Mouse (Mus musculus) myocyte (in vitro differentiated cells): ENCODE results near the gene Pate2. TPM values are rescaled to one million over a fixed set of nuclear protein-coding genes. Genes with fewer than 3 reads are reported as not detected.

Source experiments
- H3K27me3 ChIP-seq: one replicate; pipeline ENCODE4 v1.6.1; 2011; ENCODE audit not compliant: control insufficient read depth, insufficient read depth, insufficient read length
- H3K36me3 ChIP-seq: one replicate; pipeline ENCODE4 v1.6.1; 2011; ENCODE audit not compliant: control insufficient read depth, insufficient read depth
- H3K4me2 ChIP-seq: one replicate; pipeline ENCODE4 v1.6.1; 2011; ENCODE audit warnings: low read depth, control low read depth
- H3K4me3 ChIP-seq: one replicate; pipeline ENCODE4 v1.5.1; 2011; ENCODE audit warnings: mild to moderate bottlenecking, control low read depth, moderate library complexity
- H3K79me2 ChIP-seq: one replicate; pipeline ENCODE4 v1.6.1; 2011; ENCODE audit not compliant: control insufficient read depth, insufficient read depth
- H3ac ChIP-seq: one replicate; pipeline ENCODE4 v1.6.1; 2011; ENCODE audit not compliant: control insufficient read depth, insufficient read length
- CEBPB ChIP-seq: IDR thresholded peaks from 2 replicates; pipeline ENCODE4 v1.6.1; 2011; ENCODE audit warnings: mild to moderate bottlenecking, moderate library complexity; ENCODE audit not compliant: poor library complexity, insufficient read depth, severe bottlenecking
- E2F4 ChIP-seq: IDR thresholded peaks from one replicate; pipeline ENCODE4 v1.6.1; 2011; ENCODE audit warnings: mild to moderate bottlenecking, control low read depth, moderate library complexity; ENCODE audit not compliant: insufficient read depth
- MAX ChIP-seq: IDR thresholded peaks from one replicate; pipeline ENCODE4 v1.6.1; 2011; ENCODE audit warnings: low read depth, mild to moderate bottlenecking, control low read depth
- MYOD1 ChIP-seq, 3 experiments: IDR thresholded peaks; one replicate each; pipeline ENCODE4 v1.6.1; 2011; ENCODE audit warnings: control low read depth in 2 of 3, low read depth in 2 of 3, mild to moderate bottlenecking in 2 of 3, moderate library complexity in 1 of 3; ENCODE audit not compliant: insufficient read length in 2 of 3, control insufficient read depth in 1 of 3
- MYOG ChIP-seq, 3 experiments: IDR thresholded peaks; one replicate each; pipeline ENCODE4 v1.6.1; 2011; ENCODE audit warnings: control low read depth in 2 of 3, low read depth in 2 of 3, mild to moderate bottlenecking in 2 of 3; ENCODE audit not compliant: insufficient read length in 2 of 3, control insufficient read depth in 1 of 3, insufficient read depth in 1 of 3
- POLR2A ChIP-seq: IDR thresholded peaks from one replicate; pipeline ENCODE4 v1.6.1; 2011; ENCODE audit warnings: low read depth, mild to moderate bottlenecking, control low read depth, moderate library complexity; ENCODE audit not compliant: insufficient read length
- POLR2AphosphoS2 ChIP-seq: IDR thresholded peaks from one replicate; pipeline ENCODE4 v1.6.1; 2011; ENCODE audit warnings: low read depth, control low read depth; ENCODE audit not compliant: insufficient read length
- REST ChIP-seq: IDR thresholded peaks from one replicate; pipeline ENCODE4 v1.6.1; 2011; ENCODE audit warnings: mild to moderate bottlenecking, control low read depth, moderate library complexity; ENCODE audit not compliant: insufficient read depth, insufficient read length
- SRF ChIP-seq: IDR thresholded peaks from one replicate; pipeline ENCODE4 v1.6.1; 2011; ENCODE audit warnings: low read depth; ENCODE audit not compliant: control insufficient read depth, insufficient read length
- TCF12 ChIP-seq: IDR thresholded peaks from one replicate; pipeline ENCODE4 v1.6.1; 2011; ENCODE audit warnings: mild to moderate bottlenecking, control low read depth; ENCODE audit not compliant: poor library complexity, insufficient read depth, severe bottlenecking
- TCF3 ChIP-seq: IDR thresholded peaks from one replicate; pipeline ENCODE4 v1.6.1; 2011; ENCODE audit warnings: low read depth, control low read depth; ENCODE audit not compliant: insufficient read length
- USF1 ChIP-seq: IDR thresholded peaks from one replicate; pipeline ENCODE4 v1.6.1; 2011; ENCODE audit warnings: low read depth, mild to moderate bottlenecking, control low read depth, moderate library complexity
- polyA plus RNA-seq: library from polyadenylated mRNA; unstranded; fragments of >200 nt; fragmentation: generic; extraction: Trizol; gene quantifications from one replicate; pipeline ENCODE4 v1.2.1, GENCODE M21; 2012; ENCODE audit warnings: missing spikeins

Gene Pate2
- polyA plus RNA-seq, 1 experiment = 0.24 TPM

DNA sequence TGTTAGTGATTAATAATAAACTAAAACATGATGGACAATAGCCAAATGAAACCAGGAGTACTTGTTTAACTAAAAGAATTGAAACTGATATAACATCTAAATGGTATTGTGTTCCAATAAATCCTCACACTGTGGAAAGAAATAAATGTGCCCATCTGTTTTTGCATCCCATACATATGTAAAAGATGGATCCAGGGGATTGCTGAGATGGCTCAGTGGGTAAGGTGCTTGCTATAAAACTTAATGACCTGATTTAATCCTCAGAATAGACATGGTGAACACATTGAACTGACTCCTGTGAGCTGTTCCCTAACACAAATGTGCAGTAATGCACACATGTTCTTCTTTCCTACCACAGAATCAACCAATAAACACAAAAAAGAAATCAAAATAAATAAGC, 121.8 kb downstream of the Pate2 start:
- no peak for TF ChIP-seq POLR2AphosphoS2
- no peak for TF ChIP-seq MYOG (IDR thresholded peaks at IDR 0.05; ENCODE audit: control insufficient read depth in 1 of 3, insufficient read depth in 1 of 3, insufficient read length in 2 of 3, low read depth in 2 of 3)
- no peak for TF ChIP-seq CEBPB
- TF ChIP-seq SRF = no peak
- no peak for TF ChIP-seq REST
- no peak for TF ChIP-seq POLR2A
- no peak for TF ChIP-seq TCF12
- TF ChIP-seq TCF3 = no peak
- no peak for TF ChIP-seq MAX
- TF ChIP-seq USF1 = no peak
- TF ChIP-seq E2F4 = no peak
- no peaks in the 10 kb centered on the region for H3K36me3 ChIP-seq
- H3K4me2 ChIP-seq = no peak overlapping the region
- H3K4me3 ChIP-seq = no peak overlapping the region
- H3K79me2 ChIP-seq = no peaks in the 10 kb centered on the region
- no peak overlapping the region for H3ac ChIP-seq
- H3K27me3 ChIP-seq = no peaks in the 10 kb centered on the region

DNA sequence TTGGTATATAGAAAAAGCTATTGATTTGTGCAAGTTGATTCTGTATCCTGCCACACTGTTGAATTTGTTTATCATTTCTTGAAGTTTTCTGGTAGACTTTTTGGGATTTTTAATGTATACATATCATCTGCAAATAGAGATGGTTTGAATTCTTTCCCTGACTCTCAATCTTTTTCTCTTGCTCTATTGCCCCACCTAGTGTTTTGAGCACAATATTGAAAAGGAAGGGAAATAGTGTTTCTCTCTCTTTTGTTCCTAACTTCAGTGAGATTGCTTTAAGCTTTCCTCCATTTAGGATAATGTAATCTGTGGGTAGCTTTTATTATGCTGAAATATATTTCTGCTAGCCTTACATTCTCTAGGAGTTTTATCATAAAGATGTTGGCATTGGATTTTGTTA, 137.2 kb downstream of the Pate2 start:
- no peak overlapping the region for H3ac ChIP-seq
- no peaks in the 10 kb centered on the region for H3K27me3 ChIP-seq
- no peaks in the 10 kb centered on the region for H3K79me2 ChIP-seq
- no peak overlapping the region for H3K4me3 ChIP-seq
- no peaks in the 10 kb centered on the region for H3K36me3 ChIP-seq
- TF ChIP-seq MYOG (IDR thresholded peaks at IDR 0.05; ENCODE audit: control insufficient read depth in 1 of 3, insufficient read depth in 1 of 3, insufficient read length in 2 of 3, low read depth in 2 of 3) (no peak), SRF (no peak), TCF12 (no peak), MAX (no peak), MYOD1 (IDR thresholded peaks at IDR 0.05; ENCODE audit: control insufficient read depth in 1 of 3, insufficient read length in 2 of 3, low read depth in 2 of 3) (no peak), REST (no peak), CEBPB (no peak), POLR2AphosphoS2 (no peak), POLR2A (no peak), USF1 (no peak), TCF3 (no peak), E2F4 (no peak)
- no peak overlapping the region for H3K4me2 ChIP-seq

Other genes starting within 250 kb of the Pate2 start
- gene Cdon, start 149.2 kb upstream of the Pate2 start, polyA plus RNA-seq = 49.9 TPM
- not detected for gene Gm1113, start 52.0 kb upstream of the Pate2 start, polyA plus RNA-seq
- not detected for gene Ddx25, start 11.8 kb upstream of the Pate2 start, polyA plus RNA-seq
- 4.2 TPM for gene Pus3, start 11.7 kb upstream of the Pate2 start, polyA plus RNA-seq
- 5.1 TPM for gene Hyls1, start 114 bp downstream of the Pate2 start, polyA plus RNA-seq
- not detected for gene Pate4, start 41.7 kb downstream of the Pate2 start, polyA plus RNA-seq
- gene Pate3, start 77.9 kb downstream of the Pate2 start, polyA plus RNA-seq = not detected
- gene Pate1, start 117.1 kb downstream of the Pate2 start, polyA plus RNA-seq = 0.13 TPM
- gene Gm17677, start 170.8 kb downstream of the Pate2 start, polyA plus RNA-seq = not detected
- gene Gm17727, start 207.8 kb downstream of the Pate2 start, polyA plus RNA-seq = not detected
- not detected for gene Gm27235, start 219.8 kb downstream of the Pate2 start, polyA plus RNA-seq
- gene D730048I06Rik, start 219.8 kb downstream of the Pate2 start, polyA plus RNA-seq = not detected